Mouse (Mus musculus) liver, adult (tissue): ENCODE results near the gene Selenon.

Experiments
- GATA4 ChIP-seq: IDR thresholded peaks from 2 replicates; pipeline ENCODE4 v1.6.1; 2014; ENCODE audit warnings: mild to moderate bottlenecking, low read length; ENCODE audit not compliant: insufficient replicate concordance

Gene Selenon

DNA sequence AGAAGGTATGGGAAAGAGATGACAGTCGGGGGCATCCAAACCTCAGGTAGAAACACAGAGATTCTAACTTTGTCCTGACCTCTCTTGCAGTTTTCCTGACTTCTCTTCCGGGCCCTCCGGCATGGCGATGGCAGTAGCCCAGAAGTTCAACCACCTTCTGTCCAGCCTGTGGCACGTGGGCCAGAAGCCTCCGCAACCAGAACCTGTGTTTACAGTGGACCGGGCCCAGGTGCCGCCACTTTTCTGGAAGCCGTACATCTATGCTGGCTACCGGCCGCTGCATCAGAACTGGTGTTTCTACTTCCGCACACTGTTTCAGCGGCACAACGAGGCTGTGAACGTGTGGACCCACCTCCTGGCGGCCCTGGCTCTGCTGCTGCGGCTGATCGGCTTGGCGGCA, 45.3 kb downstream of the Selenon start:
- TF ChIP-seq GATA4, result no peak

DNA sequence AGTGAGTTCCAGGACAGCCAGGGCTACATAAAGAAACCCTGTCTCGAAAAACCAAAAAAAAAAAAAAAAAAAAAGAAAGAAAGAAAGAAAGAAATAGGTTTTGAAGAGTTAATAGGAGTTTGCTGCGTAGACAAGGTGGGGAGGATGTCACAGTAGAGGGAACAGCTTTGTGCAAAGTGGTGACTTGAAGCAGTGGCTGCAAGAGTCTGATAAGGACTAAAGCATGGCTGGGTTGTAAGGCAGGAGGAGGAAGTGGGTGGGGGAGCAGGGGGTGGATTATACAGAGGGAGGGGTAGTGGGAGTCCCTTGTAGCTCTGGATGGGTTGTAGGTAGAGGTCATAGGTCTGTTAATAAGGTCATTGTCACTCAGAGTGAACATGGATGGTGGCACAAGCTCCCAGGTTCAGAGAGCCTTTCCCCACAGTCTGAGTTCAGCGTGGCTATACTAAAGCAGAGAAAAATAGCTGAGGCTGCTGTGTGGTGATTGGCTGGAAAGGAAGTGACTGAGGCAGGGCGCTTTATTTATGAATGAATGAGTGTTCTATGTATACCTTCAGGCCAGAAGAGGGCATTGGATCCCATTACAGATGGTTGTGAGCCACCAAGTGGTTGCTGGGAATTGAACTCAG, 45.9 kb downstream of the Selenon start:
- TF ChIP-seq GATA4, result no peak

DNA sequence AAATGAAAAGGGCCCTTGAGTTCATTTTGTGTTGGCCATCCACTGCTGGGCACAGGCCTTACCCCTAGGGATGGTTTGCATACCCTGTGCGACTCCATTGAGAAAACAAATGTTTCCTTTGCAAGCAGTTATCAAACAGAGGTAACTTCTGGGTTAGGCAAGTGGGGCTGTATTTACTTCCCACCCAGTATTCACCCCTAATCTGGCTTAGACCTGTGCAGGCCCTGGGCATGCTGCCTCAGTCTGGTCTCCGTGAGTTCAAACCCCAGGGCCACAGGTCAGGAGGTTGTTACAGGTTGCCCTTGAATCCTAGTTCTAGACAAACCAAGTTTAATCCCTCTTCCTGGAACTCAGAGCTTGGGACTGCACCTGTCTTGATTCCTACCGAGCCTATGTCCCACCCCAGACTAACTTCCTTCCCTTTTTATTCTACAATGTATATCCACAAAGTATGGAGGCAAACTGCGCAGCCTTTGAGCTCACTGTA, 46.6 kb downstream of the Selenon start:
- TF ChIP-seq GATA4, result no peak

DNA sequence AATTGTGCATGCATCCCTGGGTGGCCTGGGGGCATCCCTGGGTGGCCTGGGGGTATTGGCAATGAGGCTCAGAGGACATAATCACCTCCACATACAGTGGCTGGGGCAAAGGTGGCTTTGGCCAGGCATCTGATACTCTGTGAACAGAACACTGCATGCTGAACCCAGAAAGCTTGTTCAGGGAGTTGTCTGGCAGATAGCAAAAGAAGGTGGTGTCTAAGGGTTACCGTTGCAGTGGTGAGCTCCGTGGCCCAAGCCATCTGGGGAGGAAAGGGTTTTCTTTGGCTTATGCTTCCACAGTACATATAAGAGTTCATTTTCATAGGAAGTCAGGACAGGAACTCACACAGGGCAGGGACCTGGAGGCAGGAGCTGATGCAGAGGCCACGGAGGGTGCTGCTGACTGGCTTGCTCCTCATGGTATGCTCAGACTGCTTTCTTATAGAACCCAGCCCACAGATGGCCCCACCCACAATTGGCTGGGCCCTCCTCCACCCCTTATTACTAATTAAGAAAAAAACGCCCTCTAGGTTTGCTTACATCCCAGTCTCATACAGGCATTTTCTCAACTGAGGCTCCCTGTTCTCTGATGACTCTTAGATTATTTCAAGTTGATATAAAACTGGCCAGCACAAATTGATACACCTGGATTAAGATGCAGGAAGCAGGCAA, 48.1 kb downstream of the Selenon start:
- TF ChIP-seq GATA4, result no peak

DNA sequence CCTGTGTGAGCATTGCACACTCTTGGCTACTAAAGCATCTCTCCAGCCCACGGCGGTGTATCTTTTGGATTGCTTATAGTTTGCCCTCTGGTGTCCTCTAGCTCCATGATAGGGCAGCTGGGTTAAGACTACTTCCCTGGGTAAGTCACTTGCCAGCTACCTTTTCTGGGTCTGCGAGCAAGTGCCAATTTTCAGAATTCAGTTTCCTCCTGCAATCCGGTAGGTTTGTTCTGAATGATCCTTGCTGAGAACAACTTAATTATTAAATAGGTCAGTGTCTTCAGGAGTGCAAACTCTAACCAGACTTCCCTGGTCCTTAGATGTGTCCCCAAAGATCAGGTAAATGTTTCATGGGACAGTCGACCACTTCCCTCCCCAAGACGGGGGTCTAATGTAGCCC, 50.9 kb downstream of the Selenon start:
- TF ChIP-seq GATA4, result no peak

DNA sequence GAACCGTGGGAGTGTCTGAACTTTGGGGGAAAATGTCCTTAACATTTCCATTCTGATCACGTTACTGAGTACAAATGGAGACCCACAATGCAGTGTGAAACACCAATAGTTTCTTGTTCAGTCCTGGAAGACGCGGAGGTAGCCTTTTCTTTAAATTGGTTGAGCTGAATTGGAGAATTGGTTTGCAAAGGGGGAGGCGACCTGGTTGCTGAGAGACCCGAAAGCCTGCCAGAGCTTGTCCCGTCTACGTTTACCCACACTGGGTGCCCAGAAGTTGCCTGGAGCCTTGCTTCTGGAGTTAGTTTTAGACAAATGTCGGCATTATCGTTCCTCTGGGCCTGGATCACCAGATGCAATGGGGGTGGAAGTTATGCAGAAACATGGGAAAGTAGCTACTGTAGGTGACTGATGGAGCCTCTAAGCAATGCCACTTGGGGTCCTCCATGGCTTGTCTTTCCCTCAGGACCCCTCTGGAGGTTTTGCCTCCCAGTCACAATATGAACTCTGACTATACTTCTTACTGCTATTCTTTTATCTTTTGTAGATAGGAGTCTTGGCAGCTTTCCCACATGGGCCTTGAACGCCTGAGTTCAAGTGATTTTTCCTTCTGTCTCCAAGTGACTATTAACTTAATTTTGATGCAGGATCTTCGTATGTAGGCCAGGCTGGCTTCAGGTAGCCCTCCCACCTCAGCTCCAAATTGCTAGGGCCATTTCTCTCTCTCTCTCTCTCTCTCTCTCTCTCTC, 53.8 kb downstream of the Selenon start:
- no peak for TF ChIP-seq GATA4

DNA sequence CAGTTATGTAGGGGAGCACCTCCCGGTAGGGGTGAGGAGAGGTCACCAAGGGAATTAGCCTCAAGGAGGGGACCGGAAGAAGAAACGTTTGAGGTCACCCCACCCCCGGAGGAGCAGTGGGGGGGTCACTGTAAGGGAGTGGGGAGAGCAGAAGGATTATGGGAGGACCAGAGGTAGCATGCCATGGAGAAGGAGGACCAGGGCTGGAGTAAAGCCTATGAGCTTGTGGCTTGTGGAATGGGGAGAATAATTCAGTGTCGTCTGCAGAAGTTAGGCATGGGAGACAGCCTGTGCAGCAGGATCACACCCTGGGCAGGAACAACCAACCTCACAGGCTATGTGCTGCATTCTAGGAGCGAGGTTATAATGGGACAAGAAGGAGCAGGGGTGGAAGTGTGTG, 54.7 kb downstream of the Selenon start:
- no peak for TF ChIP-seq GATA4

DNA sequence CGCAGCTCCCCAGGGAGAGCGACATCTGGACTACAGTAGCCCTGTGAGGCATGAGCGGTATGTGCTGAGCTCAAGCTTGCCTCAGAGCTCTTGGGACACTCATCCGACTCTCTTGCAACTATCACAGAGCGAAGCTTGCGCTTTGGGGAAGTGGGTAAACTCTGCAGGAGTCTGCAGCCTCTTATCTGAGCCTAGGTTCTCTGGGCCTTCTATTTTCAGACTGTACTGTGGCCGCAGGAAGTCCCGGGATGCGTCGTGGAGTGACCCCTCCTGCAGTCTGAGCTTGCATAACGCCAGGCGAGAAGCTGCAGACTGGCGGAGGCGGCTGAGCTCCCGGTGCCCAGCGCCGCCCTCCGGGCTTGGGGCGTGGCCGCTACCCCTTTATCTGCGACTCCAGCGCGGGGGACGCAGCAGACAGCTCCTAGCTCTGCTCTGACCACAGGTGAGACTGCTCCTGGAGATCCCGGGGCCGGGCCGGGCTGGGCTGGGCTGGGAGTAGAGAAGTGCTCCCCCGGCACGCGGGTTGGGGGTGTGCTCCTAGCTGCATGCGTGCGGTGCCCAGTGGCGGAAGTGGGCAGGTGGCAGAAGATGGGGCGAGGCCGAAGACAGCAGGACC, 55.3 kb downstream of the Selenon start, which contains the start of gene Paqr7:
Gene Paqr7, plus strand, starts transcription at position 103 of the 616 bp plus-strand sequence.
- peak; percentile 80; the same call in 1 of the 2 replicates for TF ChIP-seq GATA4

DNA sequence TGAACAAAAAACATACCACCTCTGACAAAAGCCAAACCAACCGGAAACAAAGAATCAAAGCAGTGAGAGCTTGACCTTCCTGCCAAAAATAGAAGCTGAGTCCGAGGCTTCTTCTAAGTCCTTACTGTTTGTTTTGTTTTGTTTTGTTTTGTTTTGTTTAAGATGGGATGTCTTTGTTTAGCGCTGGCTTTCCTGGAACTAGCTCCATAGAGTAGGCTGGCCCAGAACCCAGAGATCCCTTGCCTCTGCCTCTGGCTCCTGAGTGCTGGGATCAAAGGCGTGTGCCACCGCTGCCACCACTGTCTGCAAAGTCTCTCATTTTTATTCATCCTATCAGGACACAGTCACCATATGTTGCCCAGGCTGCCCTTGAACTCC, 56.4 kb downstream of the Selenon start:
- no peak for TF ChIP-seq GATA4

DNA sequence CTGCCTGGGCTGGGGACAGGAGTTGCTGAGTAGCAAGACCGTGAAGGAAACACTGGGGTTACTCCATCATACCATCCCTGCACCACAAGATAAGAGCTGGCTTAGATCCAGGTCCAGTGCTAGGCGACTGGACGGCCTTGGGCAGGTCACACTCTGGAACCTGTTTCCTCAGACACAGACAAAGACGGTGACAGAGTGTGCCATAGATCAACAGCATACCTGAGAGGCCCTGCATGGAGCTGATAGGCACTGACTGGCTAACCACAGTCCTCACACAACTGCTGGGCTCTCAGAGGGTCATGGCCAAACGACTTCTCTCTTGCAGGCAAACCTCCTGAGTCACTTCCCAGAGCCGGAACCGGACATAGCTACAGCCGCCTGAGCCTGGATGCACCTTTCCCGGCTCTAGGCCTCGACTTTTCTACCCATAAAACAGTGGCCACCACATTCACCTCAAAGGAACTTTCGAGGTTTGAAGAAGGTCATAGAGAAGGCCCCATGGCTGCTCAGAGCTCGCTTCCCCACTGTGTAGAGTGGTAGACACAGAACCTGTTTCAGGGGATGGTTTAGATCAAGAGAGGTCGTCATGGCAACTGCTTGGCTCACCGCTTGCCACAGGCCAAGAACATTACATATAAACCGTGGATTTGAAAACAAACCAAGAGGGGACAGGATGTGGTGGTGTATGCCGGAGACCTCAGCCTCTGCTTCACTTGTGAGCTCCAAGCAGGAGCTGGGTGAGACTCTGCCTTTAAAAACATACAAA, 57.0 kb downstream of the Selenon start:
- peak; percentile 21; the same call in 1 of the 2 replicates for TF ChIP-seq GATA4

DNA sequence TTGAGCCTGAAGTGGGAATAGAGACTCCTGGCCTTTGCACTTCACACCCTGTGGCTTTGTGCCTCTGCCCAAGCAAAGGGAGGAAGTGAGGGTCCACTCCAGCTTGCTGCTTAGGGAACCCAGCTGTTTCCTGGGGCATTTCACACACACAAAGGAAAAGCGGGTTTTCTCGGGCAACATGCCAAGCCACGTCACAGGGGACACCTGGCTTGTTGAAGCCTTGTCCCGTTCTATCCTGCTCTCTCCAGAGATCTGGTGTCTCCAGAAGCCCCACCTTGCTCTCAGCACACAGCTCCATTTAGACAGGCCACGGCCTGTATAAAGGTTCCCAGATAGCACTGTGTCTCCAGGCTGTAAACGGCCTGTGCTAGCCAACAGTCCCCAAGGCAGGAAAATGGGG, 60.2 kb downstream of the Selenon start:
- no peak for TF ChIP-seq GATA4

DNA sequence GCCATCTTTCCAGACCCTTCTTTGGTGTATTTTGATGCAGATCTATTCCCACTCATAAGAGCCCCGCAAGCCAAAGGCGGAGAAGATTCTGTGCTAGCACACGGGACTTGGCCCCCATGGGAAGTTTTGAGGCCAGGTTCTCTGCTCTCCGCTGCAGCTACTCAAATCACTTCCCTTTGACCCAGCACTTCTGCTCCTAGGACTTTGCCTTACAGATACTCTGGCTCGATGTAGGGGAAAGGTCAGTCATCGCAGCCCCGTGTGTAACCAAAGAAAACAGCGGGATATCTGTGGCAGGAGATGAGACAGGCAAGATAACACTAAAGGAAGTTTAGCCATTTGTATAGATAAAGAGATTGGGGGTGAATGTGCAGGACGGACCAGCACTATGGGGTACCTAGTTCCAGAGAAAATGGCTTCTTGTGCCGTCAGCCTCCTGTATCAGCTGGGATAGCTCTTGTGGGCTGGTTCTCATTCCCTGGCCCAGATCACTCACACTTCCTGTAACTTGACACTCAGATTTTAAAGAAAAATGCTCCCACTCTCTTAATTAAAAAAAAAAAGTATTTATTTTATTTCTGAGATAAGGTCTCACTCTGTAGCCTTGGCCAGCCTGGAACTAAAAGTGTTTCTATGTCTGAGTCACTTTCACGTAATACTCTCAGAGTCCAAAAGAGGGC, 61.8 kb downstream of the Selenon start:
- peak; percentile 93 for TF ChIP-seq GATA4

DNA sequence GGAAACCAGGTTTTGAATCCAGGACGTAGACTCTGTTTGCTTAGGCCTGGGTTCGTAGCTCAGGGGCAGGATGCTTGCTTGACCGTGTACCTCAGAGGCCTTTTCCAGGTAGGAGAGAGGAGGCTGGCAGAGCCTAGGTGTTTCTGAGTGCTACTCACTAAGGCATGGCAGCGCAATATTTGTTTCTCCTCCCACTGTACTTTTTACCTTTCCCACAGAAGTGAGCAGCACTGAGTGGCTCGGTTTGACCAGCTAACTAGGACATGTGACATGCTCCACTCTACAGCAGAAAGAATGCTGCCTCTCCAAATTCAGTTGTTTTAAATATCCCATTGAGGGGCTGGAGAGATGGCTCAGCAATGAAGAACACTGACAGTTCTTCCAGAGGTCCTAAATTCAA, 63.8 kb downstream of the Selenon start:
- TF ChIP-seq GATA4, result no peak
